Mouse (Mus musculus): Measurements from ENCODE around the gene Rnf114. TPM values are rescaled to one million over a fixed set of nuclear protein-coding genes. Genes with fewer than 3 reads are reported as not detected.
A peak's percentile ranks its signal among the peaks of the same experiment; 100 is the strongest.

Gene Rnf114
- polyA plus RNA-seq (2014; fragmentation: Nextera tagmentation; extraction: Ambion mirVana) = 65.3 and 75.0 TPM in 2 replicates

GRCm38 (mm10) chr2:167491757-167492708, at the start of gene Rnf114:
TSS of gene Rnf114 (plus strand) at chr2:167492645.
- ATAC-seq (ENCODE audit: low read depth) = peak; percentile 19; the same call in 1 of the 2 replicates
- H3K9me3 ChIP-seq (ENCODE audit: control insufficient read depth, low read length) = no peaks in the 10 kb centered on the region
- H3K4me2 ChIP-seq (ENCODE audit: low read depth, low read length) = peak within 1 kb of the TSS; percentile 97
- peaks cover 8% of the 10 kb centered on the region; the same call in 1 of the 2 replicates for H3K36me3 ChIP-seq (ENCODE audit: control insufficient read depth, insufficient read depth, low read length)
- WGBS = 6% methylated on average over 28 of the region's 52 CpGs
- no peaks in the 10 kb centered on the region for H3K27me3 ChIP-seq (replicated peaks; ENCODE audit: control insufficient read depth, insufficient read depth, low read length)
- DNase-seq (ENCODE audit: low spot score) = no peak
- peak within 1 kb of the TSS; percentile 97 for H3K27ac ChIP-seq (replicated peaks; ENCODE audit: low read depth, low read length)
- H3K4me1 ChIP-seq (ENCODE audit: control insufficient read depth, insufficient read depth, low read length) = peaks cover 20% of the 10 kb centered on the region
- H3K4me3 ChIP-seq (ENCODE audit: low read depth, low read length) = peak within 1 kb of the TSS; percentile 100
- peak within 1 kb of the TSS; percentile 97 for H3K9ac ChIP-seq (ENCODE audit: low read depth, low read length)

- DNase-seq (ENCODE audit: low spot score) (no peak), ATAC-seq (ENCODE audit: low read depth) (no peak)
- 88% methylated on average over 4 of the region's 4 CpGs for WGBS
- no peak overlapping the region for H3K4me2 ChIP-seq (ENCODE audit: low read depth, low read length)
- H3K36me3 ChIP-seq (ENCODE audit: control insufficient read depth, insufficient read depth, low read length) = peaks cover 43% of the 10 kb centered on the region; the same call in 1 of the 2 replicates
- H3K9me3 ChIP-seq (ENCODE audit: control insufficient read depth, low read length) = no peaks in the 10 kb centered on the region
- H3K9ac ChIP-seq (ENCODE audit: low read depth, low read length) = no peak overlapping the region
- H3K4me3 ChIP-seq (ENCODE audit: low read depth, low read length) = no peak overlapping the region
- no peaks in the 10 kb centered on the region for H3K27me3 ChIP-seq (replicated peaks; ENCODE audit: control insufficient read depth, insufficient read depth, low read length)
- no peak overlapping the region for H3K27ac ChIP-seq (replicated peaks; ENCODE audit: low read depth, low read length)
- no peaks in the 10 kb centered on the region for H3K4me1 ChIP-seq (ENCODE audit: control insufficient read depth, insufficient read depth, low read length)
These were observed 48.8 kb upstream of the Rnf114 start for GRCm38 (mm10) chr2:167443411-167444193.

DNA sequence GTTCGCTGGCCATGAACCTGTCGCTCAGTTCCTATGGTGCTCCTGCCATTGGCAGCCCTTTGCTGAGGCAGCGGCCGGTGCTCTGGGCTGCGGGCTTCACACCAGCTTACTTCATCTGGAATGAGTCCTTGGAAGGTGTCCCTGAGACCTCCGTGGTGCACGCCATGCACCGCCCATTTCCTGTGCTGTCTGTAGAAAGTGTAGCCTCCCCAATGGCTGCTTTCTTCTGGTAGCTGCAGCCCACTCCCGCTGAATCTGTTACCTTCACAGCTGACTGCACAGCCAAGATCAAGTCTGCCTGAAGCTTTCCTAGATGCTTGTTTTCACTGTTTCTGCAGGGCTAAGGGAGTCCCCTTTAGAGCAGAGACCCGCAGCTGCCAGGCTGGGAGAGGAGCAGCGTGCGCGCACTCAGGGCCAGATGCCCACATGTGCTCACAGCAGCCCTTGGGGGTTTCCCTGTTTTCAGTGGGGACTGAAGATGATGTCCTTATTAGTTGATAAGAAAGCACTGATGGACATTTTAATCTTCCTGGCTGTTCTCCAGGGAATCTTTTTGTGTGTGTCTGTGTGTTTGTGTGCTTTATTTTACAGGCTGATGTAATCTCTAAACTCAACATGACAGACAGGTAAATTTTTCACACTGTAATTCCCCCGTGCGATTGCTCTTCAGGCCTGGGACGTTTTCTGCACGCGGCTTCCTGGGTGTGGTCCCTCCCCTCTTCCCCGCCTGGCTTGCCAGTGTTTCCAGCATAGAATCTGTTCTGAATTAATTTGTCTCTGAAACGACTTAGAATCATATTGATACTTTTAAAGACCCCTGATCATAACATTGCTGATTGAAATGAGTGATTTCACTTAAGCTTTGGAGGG, 46.3 kb upstream of the Rnf114 start:
- Histone ChIP-seq H3K27ac (replicated peaks; ENCODE audit: low read depth, low read length) (peak overlapping the region; percentile 45), H3K9ac (ENCODE audit: low read depth, low read length) (no peak overlapping the region), H3K36me3 (ENCODE audit: control insufficient read depth, insufficient read depth, low read length) (peaks cover 51% of the 10 kb centered on the region), H3K4me2 (ENCODE audit: low read depth, low read length) (no peak overlapping the region), H3K9me3 (ENCODE audit: control insufficient read depth, low read length) (no peaks in the 10 kb centered on the region), H3K27me3 (replicated peaks; ENCODE audit: control insufficient read depth, insufficient read depth, low read length) (no peaks in the 10 kb centered on the region), H3K4me1 (ENCODE audit: control insufficient read depth, insufficient read depth, low read length) (no peaks in the 10 kb centered on the region), H3K4me3 (ENCODE audit: low read depth, low read length) (no peak overlapping the region)
- DNase-seq (ENCODE audit: low spot score) (peak; percentile 57), ATAC-seq (ENCODE audit: low read depth) (peak; percentile 54; the same call in 1 of the 2 replicates)
- 50% methylated on average over 20 of the region's 20 CpGs for WGBS

GRCm38 (mm10) chr2:167447207-167447606, 45.2 kb upstream of the Rnf114 start:
- H3K36me3 ChIP-seq (ENCODE audit: control insufficient read depth, insufficient read depth, low read length) = peaks cover 48% of the 10 kb centered on the region
- H3K27ac ChIP-seq (replicated peaks; ENCODE audit: low read depth, low read length) = peak overlapping the region; percentile 45; the same call in 1 of the 2 replicates

GRCm38 (mm10) chr2:167447629-167448028, 44.8 kb upstream of the Rnf114 start:
- no peaks in the 10 kb centered on the region for H3K9me3 ChIP-seq (ENCODE audit: control insufficient read depth, low read length)
- H3K4me2 ChIP-seq (ENCODE audit: low read depth, low read length) = no peak overlapping the region
- H3K4me1 ChIP-seq (ENCODE audit: control insufficient read depth, insufficient read depth, low read length) = no peaks in the 10 kb centered on the region
- peaks cover 47% of the 10 kb centered on the region for H3K36me3 ChIP-seq (ENCODE audit: control insufficient read depth, insufficient read depth, low read length)
- WGBS = 91% methylated on average over 8 of the region's 8 CpGs
- ATAC-seq (ENCODE audit: low read depth) (no peak), DNase-seq (ENCODE audit: low spot score) (no peak)
- no peak overlapping the region for H3K27ac ChIP-seq (replicated peaks; ENCODE audit: low read depth, low read length)
- no peaks in the 10 kb centered on the region for H3K27me3 ChIP-seq (replicated peaks; ENCODE audit: control insufficient read depth, insufficient read depth, low read length)
- H3K9ac ChIP-seq (ENCODE audit: low read depth, low read length) = no peak overlapping the region
- no peak overlapping the region for H3K4me3 ChIP-seq (ENCODE audit: low read depth, low read length)

More at GRCm38 (mm10) chr2:167447207-167447606, 45.2 kb upstream of the Rnf114 start:
- Histone ChIP-seq H3K4me1 (ENCODE audit: control insufficient read depth, insufficient read depth, low read length) (no peaks in the 10 kb centered on the region), H3K4me2 (ENCODE audit: low read depth, low read length) (no peak overlapping the region), H3K4me3 (ENCODE audit: low read depth, low read length) (no peak overlapping the region), H3K27me3 (replicated peaks; ENCODE audit: control insufficient read depth, insufficient read depth, low read length) (no peaks in the 10 kb centered on the region), H3K9me3 (ENCODE audit: control insufficient read depth, low read length) (no peaks in the 10 kb centered on the region), H3K9ac (ENCODE audit: low read depth, low read length) (no peak overlapping the region)
- ATAC-seq (ENCODE audit: low read depth) = no peak
- no peak for DNase-seq (ENCODE audit: low spot score)
- WGBS = 88% methylated on average over 7 of the region's 7 CpGs

DNA sequence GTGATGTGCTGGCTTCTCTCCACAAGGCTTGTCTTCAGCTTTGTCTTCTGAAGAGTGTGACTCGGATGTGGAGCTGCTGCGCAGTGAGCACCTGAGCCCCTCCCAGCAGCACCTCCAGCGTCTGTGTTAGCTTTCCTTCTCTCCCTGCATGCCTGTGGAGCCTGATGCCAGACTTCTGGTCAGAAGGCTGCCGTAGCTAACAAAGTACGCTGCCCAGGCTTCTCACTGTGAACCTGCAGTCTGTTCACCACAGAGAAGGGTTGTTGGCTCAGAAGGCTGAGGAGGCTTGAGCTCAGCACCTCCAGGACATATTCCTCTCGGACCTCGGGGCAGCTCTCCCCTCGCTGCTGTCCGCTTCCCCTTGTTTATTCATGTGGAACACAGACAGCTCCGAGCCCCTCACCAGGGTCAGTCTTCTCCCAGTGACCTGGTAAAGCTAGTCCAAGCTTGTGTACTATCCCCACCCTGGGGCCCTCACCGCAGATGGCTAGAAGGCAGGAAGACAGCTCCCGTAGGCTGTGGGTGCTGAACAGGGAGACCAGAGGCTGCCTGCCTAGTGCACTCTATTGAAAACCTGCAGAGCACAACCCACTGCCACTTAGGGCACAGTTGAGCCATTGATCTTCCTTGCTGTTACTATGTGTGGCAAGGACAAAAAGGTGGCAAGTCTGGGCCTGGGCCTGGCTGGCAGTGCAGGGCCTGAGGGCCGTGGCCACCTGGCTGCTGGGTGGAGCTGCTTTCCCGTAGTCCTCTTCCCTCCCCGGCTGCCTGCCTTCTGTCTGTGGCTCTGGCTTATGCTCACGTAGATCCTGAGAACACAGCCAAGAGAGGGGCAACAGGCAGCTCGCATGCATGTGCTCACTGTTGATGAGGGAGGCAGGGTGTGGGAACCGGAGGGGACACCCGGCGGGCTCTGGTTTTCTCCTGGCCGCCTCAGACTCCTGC, 42.8 kb upstream of the Rnf114 start:
- Histone ChIP-seq H3K27ac (replicated peaks; ENCODE audit: low read depth, low read length) (no peak overlapping the region), H3K36me3 (ENCODE audit: control insufficient read depth, insufficient read depth, low read length) (peaks cover 37% of the 10 kb centered on the region), H3K4me3 (ENCODE audit: low read depth, low read length) (no peak overlapping the region), H3K27me3 (replicated peaks; ENCODE audit: control insufficient read depth, insufficient read depth, low read length) (no peaks in the 10 kb centered on the region), H3K4me1 (ENCODE audit: control insufficient read depth, insufficient read depth, low read length) (no peaks in the 10 kb centered on the region), H3K9ac (ENCODE audit: low read depth, low read length) (no peak overlapping the region), H3K9me3 (ENCODE audit: control insufficient read depth, low read length) (no peaks in the 10 kb centered on the region), H3K4me2 (ENCODE audit: low read depth, low read length) (no peak overlapping the region)
- DNase-seq (ENCODE audit: low spot score) (no peak), ATAC-seq (ENCODE audit: low read depth) (no peak)
- 86% methylated on average over 19 of the region's 21 CpGs for WGBS

DNA sequence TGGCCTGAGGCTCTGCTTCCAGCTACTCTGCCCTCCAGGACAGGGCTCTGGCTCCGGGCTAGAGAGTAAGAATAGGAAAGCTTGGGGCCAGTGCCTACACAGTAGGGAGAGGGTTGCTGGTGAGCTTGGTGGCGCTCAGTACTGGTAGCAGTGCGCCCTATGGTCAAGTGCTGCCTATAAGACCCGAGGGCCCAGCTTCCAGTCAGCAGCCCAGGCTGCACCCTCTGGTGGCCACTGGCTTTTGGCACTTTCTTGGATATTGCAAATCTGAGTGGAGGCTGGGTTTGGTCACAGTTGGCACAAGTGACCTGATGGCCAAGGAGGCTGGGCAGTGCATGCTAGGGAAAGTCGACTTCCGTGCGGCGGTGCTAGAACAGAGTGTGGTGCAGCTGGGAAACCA, 41.8 kb upstream of the Rnf114 start:
- Histone ChIP-seq H3K27me3 (replicated peaks; ENCODE audit: control insufficient read depth, insufficient read depth, low read length) (no peaks in the 10 kb centered on the region), H3K27ac (replicated peaks; ENCODE audit: low read depth, low read length) (no peak overlapping the region), H3K9me3 (ENCODE audit: control insufficient read depth, low read length) (no peaks in the 10 kb centered on the region), H3K36me3 (ENCODE audit: control insufficient read depth, insufficient read depth, low read length) (peaks cover 41% of the 10 kb centered on the region), H3K4me1 (ENCODE audit: control insufficient read depth, insufficient read depth, low read length) (no peaks in the 10 kb centered on the region), H3K4me2 (ENCODE audit: low read depth, low read length) (no peak overlapping the region), H3K9ac (ENCODE audit: low read depth, low read length) (no peak overlapping the region), H3K4me3 (ENCODE audit: low read depth, low read length) (no peak overlapping the region)
- no peak for DNase-seq (ENCODE audit: low spot score)
- no peak for ATAC-seq (ENCODE audit: low read depth)
- WGBS = 89% methylated on average over 8 of the region's 8 CpGs
